Mouse (Mus musculus): ENCODE measurements at regions not wholly inside any gene's neighbourhood (a gene's known extent, or its start where the extent isn't known, plus 50 kb on each side); places are given as distances from the start of the nearest gene placed in this dataset.

GRCm38 (mm10) chr12:25782972-25783717 is 631.9 kb downstream of the Rnf144a start:
- no peak for DNase-seq (ENCODE audit: low spot score)

GRCm38 (mm10) chr12:25771856-25772255 is 643.2 kb downstream of the Rnf144a start:
- no peak for DNase-seq (ENCODE audit: low spot score)

- peak; percentile 18 for DNase-seq (ENCODE audit: low spot score)
These were observed 646.4 kb downstream of the Rnf144a start for GRCm38 (mm10) chr12:25768644-25769043.

- no peak for DNase-seq (ENCODE audit: low spot score)
These were observed 652.0 kb downstream of the Rnf144a start for GRCm38 (mm10) chr12:25763061-25763460.

DNA sequence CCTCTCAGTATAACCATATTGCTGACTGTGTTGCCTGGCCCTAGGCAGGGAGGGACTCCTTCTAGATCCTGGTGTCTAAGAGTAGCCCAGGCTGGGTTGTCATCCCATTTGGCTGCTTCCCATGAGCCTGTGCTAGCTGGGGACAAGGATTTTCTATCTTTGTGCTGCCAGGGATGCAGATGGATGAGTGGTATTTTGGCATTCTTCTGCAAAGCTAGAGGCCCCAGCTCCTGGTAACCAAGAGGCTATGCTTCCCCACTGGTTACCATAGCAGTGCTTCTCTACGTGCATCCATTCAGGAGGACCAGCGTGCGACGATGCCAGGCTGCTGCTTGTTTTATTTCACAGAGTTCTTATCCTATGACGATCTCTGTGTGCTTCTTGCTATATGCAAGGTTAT is 658.0 kb downstream of the Rnf144a start:
- DNase-seq (ENCODE audit: low spot score): no peak

GRCm38 (mm10) chr12:25733801-25734200 is 636.9 kb upstream of the Id2 start:
- DNase-seq (ENCODE audit: low spot score): no peak

- DNase-seq (ENCODE audit: low spot score): no peak
These were observed 628.8 kb upstream of the Id2 start for GRCm38 (mm10) chr12:25725774-25726173.

GRCm38 (mm10) chr12:25711186-25711585 is 614.2 kb upstream of the Id2 start:
- no peak for DNase-seq (ENCODE audit: low spot score)

- DNase-seq (ENCODE audit: low spot score): no peak
These were observed 606.1 kb upstream of the Id2 start for GRCm38 (mm10) chr12:25703023-25703400.

- DNase-seq (ENCODE audit: low spot score): no peak
These were observed 605.5 kb upstream of the Id2 start for GRCm38 (mm10) chr12:25702176-25703022.

DNA sequence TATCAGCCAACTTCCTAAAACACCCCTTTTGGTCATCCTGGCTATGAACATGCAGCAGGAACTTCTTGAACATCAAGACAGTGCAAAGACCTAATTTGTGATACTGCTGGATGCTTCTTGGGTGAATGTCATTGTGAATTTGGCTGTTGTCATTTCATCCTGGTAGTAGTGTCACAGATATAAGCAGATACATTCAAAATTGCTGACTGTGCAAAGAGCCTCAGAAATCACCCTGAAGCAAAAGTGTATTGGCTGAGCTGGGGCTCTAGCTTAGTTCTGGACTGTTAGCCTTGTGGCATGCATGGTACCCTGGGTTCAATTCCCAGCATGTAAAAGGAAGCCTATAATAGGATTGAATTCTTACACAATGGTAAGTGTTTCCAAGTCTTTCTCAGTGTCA is 590.1 kb upstream of the Id2 start:
- no peak for DNase-seq (ENCODE audit: low spot score)

GRCm38 (mm10) chr12:25676631-25677030 is 579.7 kb upstream of the Id2 start:
- no peak for DNase-seq (ENCODE audit: low spot score)

GRCm38 (mm10) chr12:25668336-25668735 is 571.4 kb upstream of the Id2 start:
- DNase-seq (ENCODE audit: low spot score): no peak

DNA sequence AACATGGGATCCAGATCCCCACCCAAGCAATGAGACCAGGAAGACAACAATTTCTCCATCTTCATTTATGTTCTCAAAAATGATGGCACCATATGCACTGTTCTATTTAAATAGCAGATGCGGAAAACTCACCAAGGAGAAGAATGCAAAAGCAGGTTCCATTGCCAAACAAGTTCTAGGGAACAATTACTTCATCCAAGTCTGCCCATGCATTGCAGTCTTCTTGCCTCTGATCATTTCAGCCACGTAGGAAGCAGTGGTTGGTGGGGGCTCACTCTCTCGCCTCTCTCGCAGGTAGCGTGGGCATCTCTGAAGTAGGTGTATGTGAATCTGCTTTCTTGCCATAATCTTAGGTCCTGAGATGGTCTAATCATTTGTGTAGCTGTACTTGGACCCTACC is 557.5 kb upstream of the Id2 start:
- no peak for DNase-seq (ENCODE audit: low spot score)

GRCm38 (mm10) chr12:25650237-25650636 is 553.3 kb upstream of the Id2 start:
- no peak for DNase-seq (ENCODE audit: low spot score)

DNA sequence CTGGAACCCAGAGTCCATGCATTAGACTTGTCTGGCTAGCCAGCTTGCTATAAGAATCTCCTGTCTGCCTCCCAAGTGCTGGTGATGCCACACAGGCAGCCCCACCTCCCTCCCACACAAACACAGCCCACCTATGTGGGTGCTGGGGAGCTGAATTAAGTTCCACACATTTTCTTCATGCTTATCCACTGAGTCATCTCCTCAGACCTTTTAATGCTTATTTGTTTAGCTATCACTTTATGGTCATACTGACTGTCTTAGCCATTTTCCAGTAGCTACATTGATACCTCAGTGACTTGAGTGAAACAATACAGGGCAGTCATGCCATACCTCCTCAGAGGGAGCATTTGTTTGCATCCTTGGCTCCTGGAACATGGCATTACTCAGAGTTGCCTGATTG is 531.1 kb upstream of the Id2 start:
- no peak for DNase-seq (ENCODE audit: low spot score)

- no peak for DNase-seq (ENCODE audit: low spot score)
These were observed 528.9 kb upstream of the Id2 start for GRCm38 (mm10) chr12:25625858-25626257.

GRCm38 (mm10) chr12:25623449-25623848 is 526.5 kb upstream of the Id2 start:
- DNase-seq (ENCODE audit: low spot score): no peak

GRCm38 (mm10) chr12:25621142-25621541 is 524.2 kb upstream of the Id2 start:
- DNase-seq (ENCODE audit: low spot score): no peak

- no peak for DNase-seq (ENCODE audit: low spot score)
These were observed 520.6 kb upstream of the Id2 start for GRCm38 (mm10) chr12:25617521-25617920.

GRCm38 (mm10) chr12:25615377-25615776 is 518.4 kb upstream of the Id2 start:
- no peak for DNase-seq (ENCODE audit: low spot score)

DNA sequence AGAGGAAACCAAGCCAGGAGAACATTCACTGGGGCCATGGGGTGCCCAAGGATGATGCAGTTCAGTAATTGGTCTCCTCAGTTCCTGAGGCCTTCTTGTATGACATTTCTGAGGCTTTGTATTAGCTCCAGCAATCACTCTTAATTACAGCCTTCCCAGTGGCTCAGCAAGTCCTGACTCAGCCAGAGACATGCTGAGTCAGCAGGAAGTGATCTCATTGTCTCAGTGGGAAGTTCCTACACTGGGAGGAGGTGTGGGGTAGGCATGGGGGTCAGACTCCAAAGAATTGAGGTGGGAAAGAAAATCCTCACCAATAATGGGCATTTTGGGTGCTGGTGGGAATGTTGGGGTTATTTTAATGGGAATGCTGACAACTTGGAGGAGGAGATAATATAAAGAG is 516.5 kb upstream of the Id2 start:
- no peak for DNase-seq (ENCODE audit: low spot score)

DNA sequence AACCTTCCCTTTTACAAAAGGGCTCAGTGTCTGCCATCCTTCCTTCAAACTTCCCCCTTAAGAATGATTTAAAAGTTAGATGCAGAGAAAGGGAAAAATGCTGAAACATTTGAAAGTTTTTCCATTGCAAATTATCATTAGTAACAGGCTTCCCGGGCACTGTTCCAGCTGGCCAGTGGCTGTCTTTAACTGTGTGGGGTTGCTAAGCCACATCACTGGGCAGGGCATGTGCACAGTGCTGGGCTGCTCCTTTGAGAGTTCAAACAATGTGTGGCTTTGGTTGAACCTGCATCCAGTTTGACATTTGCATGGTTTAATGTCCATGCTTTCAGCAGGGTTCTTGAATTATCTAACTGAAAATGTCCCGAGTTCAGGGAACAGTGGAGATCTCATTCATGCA is 512.1 kb upstream of the Id2 start:
- peak; percentile 13 for DNase-seq (ENCODE audit: low spot score)
